Mouse (Mus musculus) spleen, postnatal 14 days (tissue): ENCODE measurements around the gene Cd209g.
A peak's percentile ranks its signal among the peaks of the same experiment; 100 is the strongest.
"Not testable (repeated sequence)": the region's sequence is repeated elsewhere in the genome, so short reads cannot be mapped to it uniquely, and the experiment has no call there.

Source experiments
- DNase-seq, 2 experiments: peaks; one replicate each; pipeline ENCODE4 v3.0.0; 2021 to 2022; ENCODE audit warnings: low spot score in 2 of 2

Gene Cd209g

DNA sequence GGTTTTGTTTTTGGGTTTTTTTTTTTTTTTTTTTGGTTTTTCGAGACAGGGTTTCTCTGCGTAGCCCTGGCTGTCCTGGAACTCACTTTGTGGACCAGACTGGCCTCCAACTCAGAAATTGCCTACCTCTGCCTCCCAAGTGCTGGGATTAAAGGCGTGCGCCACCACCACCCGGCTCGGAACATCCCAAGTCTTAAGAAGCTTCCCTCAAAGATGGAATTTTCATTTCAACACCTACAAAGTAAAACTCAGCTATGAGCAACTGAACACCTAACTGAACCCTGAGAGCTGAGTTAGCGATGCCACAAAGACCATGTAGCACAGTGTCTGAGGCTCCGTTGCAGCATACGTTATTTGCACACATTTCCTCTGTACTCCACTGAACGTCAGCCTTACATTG is at the start of gene Cd209g:
Gene Cd209g (plus strand): TSS at position 301 of the 400 bp plus-strand sequence.
- no peak for DNase-seq

DNA sequence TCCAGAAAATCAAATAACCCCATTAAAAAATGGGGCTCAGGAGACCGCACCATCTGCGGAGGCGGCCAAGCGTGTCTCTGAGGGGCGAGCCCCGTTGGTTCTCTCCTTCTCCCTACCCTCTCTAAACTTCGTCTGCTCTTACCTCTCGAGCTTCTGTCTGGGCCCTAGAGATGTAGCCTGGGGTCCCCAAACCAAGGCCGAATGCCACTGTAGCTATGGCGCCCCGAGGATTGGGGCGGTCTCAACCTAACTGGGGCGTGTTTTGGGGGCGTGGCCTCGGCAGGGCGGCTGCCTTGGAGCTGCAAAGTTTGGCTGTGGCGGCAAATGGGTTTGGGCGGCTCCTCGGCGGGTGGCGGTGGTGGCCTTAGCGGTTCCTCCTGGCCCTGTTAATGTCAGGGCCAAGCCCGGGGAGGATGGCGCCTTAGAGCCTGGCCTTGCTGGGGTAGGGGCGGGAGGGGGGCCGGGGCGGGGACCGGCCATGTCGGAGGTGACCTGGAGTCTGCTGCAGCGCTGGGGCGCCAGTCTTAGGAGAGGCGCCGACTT is 46.6 kb upstream of the Cd209g start:
- DNase-seq = peak in 1 of 2 experiments; percentile 2

DNA sequence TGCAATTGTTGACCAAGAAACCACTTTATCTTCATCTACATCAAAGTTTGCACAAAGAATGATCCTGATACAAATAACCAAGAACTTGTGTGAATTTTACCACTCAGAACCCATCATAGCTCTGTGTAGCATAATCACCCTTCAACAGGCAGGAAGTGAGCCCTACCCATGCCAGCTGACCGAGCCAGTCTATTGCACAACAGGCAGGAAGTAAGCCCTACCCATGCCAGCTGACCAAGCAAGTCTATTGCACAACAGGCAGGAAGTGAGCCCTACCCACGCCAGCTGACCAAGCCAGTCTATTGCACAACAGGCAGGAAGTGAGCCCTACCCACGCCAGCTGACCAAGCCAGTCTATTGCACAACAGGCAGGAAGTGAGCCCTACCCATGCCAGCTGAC is 45.4 kb upstream of the Cd209g start:
- not testable (repeated sequence) for DNase-seq

DNA sequence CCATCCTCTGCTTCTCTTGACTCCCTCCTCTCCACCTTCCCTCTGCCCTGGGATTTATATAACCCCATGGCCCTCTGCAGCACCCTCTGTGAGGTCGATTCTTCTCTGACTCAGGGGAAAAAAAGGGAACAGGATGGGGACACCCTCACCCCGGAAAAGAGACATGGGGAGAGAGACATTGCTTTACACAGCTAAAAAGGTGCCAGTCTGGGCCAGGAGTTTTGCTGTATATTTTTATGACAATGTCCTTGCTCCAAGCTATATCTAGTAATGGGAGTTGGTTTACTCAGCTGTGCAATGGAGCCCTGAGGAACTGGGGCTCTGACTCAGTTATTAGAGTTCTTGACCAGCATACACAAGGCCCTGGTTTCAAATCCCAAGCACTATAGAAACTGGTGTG is 28.2 kb upstream of the Cd209g start, which contains the start of gene Cd209f:
Gene Cd209f (minus strand): TSS at position 101 of the 400 bp plus-strand sequence.
- DNase-seq = not testable (repeated sequence)

DNA sequence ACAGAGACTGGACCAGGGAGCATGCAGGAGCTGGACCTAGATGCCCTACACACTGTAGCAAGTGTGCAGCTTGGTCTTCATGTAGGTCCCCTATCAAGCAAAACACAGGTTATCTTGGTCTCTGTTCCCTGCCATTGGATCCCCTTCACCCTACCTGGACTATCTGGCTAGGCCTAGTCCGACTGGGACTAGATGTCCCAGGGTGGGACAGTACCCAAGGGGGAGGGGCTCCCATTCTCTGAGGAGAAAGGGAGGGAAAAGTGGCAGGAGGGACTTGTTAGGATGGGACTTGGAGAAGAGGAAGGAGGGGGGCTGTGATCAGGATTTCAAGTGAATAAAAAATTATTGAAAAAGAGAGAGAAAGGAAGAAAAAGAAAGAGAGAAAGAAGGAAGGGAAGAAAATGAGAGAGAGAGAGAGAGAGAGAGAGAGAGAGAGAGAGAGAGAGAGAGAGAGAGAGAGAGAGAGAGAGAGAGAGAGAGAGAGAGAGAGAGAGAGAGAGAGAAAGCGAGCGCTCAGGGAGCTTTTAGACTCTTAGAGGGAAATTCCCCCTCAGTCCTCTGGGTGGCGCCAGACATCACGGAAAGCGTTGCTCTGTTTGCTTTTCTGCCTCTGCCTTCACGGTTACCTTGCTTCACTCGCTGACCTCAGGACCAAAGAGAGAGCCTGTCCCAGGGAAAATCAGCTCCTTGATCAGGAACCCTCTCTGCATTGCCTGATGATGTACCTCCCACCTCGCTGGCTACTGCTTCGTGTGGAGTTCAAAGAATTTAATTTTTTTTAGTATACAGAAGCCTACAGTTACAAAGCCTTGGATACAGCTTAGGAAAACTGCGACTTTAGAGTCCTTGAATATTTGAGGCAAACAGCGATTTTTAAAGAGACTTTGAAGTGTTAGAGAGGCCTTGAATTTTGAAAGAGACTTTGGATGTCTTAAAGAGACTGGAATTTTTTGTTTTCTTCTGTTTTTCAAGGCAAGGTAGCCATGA is 6.1 kb downstream of the Cd209g start:
- DNase-seq = peak; percentile 36 to 73

DNA sequence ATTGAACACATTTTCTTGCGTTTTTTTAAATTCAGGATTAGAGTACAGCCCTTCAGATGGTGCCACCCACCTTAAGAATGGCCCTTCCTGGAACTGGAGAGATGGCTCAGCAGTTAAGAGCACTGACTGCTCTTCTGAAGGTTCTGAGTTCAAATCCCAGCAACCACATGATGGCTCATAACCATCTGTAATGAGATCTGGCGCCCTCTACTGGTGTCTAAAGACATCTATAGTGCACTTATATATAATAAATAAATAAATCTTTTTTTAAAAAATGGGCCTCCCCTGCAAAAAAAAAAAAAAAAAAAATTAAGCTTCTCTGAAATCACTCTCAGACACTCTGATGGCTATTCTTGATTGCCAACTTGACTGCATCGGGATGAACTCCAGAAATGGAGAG is 7.8 kb downstream of the Cd209g start:
- no peak for DNase-seq

DNA sequence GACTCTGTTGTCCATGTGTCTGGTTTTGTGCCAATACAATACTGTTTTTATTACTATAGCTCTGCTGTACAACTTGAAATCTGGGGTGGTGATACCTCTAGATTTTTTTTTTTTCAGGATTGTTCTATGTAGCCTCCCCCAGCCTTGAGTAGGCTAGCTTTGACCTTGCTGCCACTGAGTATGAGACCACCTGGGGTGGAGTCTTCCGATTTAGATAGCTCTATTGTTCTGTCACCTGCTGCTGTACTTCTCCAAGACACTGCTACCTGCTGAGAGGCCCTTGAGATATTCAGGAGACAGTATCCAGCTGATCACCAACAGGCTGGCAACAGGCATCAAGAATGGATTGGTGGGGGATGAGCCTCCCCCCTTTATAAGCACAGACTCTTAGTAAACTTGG is 13.4 kb downstream of the Cd209g start:
- no peak for DNase-seq

DNA sequence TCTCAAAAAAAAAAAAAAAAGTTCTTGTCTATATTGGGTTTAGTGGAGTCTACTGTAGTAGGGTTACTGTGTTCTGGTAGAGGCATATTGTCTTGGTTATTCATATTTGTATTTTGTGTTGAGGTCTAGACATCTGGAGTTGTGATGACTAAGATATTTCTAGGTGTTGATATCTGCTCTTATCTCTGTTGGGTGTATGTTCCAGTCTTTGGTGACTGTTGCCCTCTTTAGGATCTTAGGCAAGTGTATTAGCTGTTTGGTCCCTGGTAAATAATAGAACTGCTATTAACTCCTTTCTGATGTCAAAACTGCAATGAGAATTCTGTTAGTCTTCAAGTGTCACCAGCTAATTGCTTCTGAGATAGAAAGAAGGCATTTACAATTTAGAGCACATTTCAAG is 21.0 kb downstream of the Cd209g start:
- DNase-seq = no peak

DNA sequence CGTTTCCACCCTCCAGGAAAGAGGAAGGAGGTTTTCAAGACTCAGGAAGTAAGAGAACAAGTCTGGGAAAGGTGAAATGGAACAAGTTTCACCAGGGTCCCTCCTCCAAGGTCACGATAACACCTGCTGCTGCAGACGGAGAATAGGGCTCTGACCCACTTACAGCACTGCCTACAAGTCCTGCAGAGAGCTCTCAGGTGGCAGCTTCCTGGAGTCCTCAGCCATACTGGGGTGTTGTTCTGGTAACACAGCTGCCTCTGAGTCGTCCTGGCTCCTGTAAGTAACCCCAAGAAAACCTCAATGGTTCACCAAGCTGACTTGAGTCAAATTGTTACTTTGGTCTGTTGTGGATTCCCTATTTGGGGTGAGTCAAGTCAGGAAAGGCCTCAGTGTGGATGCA is 28.9 kb downstream of the Cd209g start:
- no peak for DNase-seq

DNA sequence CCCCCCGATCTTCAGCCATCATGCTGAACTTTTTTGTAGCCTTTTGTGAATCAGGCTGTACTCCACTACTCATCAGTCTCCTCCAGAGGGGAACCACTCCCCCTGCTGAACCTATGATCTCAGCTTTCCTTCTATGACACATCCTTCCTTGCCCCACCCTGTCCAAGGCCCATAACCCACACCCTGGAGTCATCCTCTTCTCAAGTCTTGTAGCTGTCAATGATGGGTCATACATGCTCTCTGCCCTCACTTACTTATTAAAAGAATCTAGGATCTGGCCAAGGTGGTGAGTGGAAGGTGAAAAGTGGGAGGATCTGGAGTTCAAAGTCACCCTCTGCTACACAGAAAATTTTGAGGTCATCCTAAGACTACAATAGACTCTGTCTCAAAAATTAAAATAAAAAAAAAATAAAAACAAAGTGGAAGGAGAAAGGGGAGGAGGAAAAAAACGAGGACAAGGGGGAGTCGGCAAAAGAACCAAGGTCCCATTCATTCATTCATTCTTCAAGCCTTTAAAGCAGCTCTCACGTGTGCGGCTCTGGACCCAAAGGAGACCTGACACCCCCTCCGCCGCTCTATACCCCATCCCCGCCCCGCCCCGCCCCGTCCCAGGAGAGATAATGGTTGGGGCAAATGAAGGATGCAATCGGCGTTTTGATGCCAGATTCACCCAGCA is 31.4 kb downstream of the Cd209g start:
- DNase-seq = no peak

DNA sequence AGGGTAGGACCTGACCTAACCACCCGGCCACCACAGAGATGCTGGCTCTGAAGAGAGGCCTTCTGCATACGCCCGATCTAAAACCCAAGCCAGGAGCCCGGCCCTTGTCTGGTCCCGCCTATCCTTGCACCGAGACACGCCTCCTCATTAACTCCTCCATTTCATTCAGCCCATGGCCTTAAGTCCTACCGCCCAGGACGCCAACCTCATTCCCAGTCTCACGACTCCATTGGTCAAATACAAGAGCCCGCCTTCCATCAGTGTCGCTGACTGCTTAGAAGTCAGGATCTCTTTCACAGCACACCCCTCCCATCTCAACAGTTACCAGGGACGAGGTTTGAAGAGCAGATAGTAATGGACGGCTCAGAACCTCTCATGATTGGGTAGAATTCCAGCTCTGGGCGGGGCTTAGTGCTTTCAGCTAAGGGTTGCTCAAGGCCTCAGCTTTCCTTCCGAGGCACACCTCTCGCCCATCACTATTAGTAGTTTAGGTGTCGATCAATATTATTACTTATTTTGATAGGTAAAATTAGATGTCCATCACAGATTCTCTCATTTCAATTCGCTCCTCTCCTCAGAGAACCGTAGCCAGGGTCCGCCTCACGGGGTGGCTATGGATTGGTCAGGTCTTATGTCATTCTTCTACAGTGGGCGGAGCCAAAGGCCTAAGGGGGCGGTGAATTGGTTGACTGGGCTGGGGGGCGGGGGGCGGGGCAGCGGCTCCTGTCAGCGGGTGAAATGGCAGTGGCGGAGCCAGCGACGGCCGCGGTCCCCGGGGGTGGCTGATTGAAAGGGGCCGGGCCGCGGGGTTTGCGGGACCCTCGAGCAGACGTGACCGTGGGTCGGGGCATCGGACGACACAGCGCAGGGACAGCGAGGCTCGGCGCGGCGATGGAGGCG is 32.2 kb downstream of the Cd209g start, which contains the start of gene Evi5l:
Gene Evi5l (plus strand): TSS at position 716 of the 900 bp plus-strand sequence.
- peak; percentile 93 to 95 for DNase-seq

DNA sequence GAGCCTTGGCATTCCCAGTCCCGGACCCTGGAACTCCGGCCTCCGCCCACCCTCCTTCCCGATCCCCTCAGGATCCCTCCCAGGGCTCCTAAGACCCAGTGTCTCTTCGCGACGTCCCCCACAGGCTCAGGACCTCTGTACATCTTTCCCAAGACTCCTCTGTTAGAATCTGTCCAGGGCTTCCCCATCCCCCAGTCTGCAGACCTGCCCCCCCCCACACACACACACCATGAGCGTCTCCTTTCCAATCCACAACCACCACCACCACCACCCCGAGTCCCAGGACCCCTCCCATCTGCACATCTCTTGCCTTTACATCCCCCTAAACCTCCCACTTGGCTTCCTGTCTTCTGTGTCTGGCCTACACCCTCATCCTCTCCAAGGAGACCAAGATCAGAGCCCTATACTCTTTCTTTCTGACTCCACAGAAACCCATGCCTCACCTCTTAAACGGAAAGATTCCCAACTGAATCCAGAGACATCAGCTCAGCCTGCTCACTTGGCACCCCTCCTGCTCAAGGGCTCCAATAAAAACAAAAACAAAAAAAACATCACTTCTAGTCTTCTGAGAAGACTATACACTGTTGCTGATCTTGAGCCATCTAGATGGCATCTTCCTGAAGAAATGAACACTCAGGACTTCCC is 33.1 kb downstream of the Cd209g start:
- DNase-seq = no peak

DNA sequence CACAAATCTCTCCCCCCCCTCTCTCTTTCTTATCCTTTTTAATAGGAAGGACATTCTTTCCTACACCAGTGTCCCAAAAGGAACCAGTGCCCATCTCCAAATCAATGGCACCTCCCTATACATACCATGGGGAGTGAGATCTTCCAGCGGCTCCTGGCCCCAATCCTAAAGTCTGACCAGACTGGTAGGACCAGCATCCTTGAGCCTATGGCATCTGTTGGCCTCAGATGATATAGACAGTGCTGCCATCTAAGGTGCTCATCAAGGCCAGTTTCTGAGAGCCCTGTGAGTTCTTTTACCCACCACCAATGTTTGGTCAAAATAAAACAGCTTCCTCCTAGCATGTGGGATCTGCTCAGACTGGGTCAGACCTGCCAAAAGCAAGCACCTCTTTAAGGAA is 34.0 kb downstream of the Cd209g start:
- no peak for DNase-seq

DNA sequence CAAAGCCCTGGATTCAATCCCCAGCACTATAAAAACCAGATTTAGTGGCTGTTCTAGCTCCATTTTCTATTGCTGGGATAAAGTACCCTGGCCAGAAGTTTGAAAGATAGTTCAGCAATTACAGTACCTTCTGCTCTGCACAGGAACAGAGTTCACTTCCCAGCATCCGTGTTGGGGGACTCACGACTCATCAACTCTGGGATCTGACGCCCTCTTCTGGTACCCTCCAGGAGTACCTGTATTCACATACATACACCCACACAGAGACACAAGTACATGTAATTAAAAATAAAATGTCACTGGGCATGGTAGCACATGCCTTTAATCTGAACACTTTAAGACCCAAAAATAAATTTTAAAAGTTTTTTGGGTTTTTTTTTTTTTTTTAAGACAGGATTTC is 38.6 kb downstream of the Cd209g start:
- no peak for DNase-seq

DNA sequence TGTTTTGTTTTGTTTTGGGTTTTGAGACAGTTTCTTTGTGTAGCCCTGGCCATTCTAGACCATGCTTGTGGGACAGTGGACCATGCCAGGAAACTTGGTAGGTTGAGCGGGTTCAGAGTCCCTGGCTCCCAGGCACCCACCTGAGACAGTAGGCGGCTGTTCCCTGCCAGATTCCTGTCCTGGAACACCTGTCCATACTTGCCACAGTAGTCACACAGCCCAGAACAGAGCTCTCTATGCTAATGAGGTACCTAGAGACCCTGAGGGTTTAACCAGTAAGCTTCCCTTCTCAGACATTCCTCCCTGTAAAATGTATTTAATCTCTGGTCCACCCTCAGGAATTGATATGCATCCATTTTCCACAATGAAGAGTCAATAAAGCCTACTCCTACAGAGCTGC is 40.1 kb downstream of the Cd209g start:
- no peak for DNase-seq

DNA sequence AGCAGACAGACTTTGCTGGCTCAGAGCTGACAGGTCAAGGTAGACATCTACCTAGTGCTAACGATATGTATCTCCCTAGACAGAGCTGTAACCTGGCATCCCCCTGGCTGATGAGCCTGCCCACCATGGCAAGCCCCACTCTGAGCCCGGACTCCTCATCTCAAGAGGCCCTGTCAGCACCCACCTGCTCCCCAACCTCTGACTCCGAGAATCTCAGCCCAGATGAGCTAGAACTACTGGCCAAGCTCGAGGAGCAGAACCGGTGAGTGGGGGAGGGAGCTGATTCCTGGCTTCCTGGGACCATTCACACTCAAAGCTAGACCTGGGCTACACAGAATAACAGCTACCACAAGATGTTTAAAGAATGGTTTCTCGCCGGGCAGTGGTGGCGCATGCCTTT is 49.5 kb downstream of the Cd209g start:
- DNase-seq = no peak

DNA sequence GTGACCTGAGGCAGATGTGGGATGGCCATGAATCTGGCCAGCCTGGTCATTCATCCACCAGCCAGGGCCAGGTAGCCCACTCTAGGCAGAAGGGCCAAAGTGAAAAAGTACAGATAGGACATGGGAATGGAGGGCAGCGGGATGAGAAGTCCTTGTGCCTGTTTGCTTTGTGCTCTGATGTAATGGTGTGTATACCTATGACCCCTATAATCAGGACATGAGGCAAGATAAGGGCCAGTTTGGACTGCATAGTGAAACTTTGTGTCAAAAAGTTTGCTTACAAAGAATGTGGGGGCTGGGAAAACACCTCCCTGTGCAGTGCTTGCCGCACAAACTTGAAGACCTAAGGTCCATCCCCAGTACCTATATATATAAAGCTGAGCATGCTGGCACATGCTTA is 52.3 kb downstream of the Cd209g start:
- no peak for DNase-seq
